Mouse (Mus musculus) kidney, embryonic 14.5 days (tissue): Measurements from ENCODE around the gene Ppm1b. TPM values are rescaled to one million over a fixed set of nuclear protein-coding genes. Genes with fewer than 3 reads are reported as not detected.
A peak's percentile ranks its signal among the peaks of the same experiment; 100 is the strongest.

Experiments
- ATAC-seq: fragments of 200-750 bp; cut with Nextera tagmentation; 2 replicates; pipeline ENCODE4 v1.8.0; 2017; ENCODE audit warnings: moderate number of reproducible peaks, mild to moderate bottlenecking, moderate TSS enrichment, moderate library complexity; ENCODE audit not compliant: low FRiP score, low TSS enrichment
- H3K27ac ChIP-seq: fragments of 300-500 bp; sonication (generic); 2 replicates; pipeline ENCODE4 v1.5.1; 2014; ENCODE audit warnings: low read depth, mild to moderate bottlenecking, low read length, moderate library complexity, mixed read lengths
- H3K27me3 ChIP-seq: fragments of 300-500 bp; sonication (generic); 2 replicates; pipeline ENCODE4 v1.6.1; 2014; ENCODE audit warnings: mild to moderate bottlenecking, low read length; ENCODE audit not compliant: control insufficient read depth, insufficient read depth
- H3K36me3 ChIP-seq: fragments of 300-500 bp; sonication (generic); 2 replicates; pipeline ENCODE4 v1.6.1; 2014; ENCODE audit warnings: low read length, mixed read lengths; ENCODE audit not compliant: control insufficient read depth, insufficient read depth
- H3K4me1 ChIP-seq: fragments of 300-500 bp; sonication (generic); 2 replicates; pipeline ENCODE4 v1.6.1; 2014; ENCODE audit warnings: low read length, mixed read lengths; ENCODE audit not compliant: control insufficient read depth, insufficient read depth
- H3K4me2 ChIP-seq: fragments of 300-500 bp; sonication (generic); replicated peaks from 2 replicates; pipeline ENCODE4 v1.6.1; 2014; ENCODE audit warnings: low read depth, mild to moderate bottlenecking, low read length
- H3K4me3 ChIP-seq: fragments of 300-500 bp; sonication (generic); 2 replicates; pipeline ENCODE4 v1.5.1; 2014; ENCODE audit warnings: mild to moderate bottlenecking, low read length
- H3K9ac ChIP-seq: fragments of 300-500 bp; sonication (generic); 2 replicates; pipeline ENCODE4 v1.6.1; 2014; ENCODE audit warnings: low read depth, mild to moderate bottlenecking, low read length, moderate library complexity
- H3K9me3 ChIP-seq: fragments of 300-500 bp; sonication (generic); 2 replicates; pipeline ENCODE4 v1.6.1; 2016; ENCODE audit warnings: low read length; ENCODE audit not compliant: control insufficient read depth
- WGBS: fragments of 180-500 bp; shearing (Covaris S2); extraction: QIAGEN DNeasy Blood & Tissue Kit; methylation state at CpG from one replicate; pipeline ENCODE4 v1.1.7; 2014; 5-methylcytosine and 5-hydroxymethylcytosine counted together
- polyA plus RNA-seq: library from polyadenylated mRNA; unstranded; fragments of >200 nt; fragmentation: Nextera tagmentation; extraction: Ambion mirVana; gene quantifications from 2 replicates; pipeline ENCODE4 v1.2.1, GENCODE M21; 2014

Ppm1b gene
- polyA plus RNA-seq, 1 experiment from 2014 or later: 79.3 TPM

DNA sequence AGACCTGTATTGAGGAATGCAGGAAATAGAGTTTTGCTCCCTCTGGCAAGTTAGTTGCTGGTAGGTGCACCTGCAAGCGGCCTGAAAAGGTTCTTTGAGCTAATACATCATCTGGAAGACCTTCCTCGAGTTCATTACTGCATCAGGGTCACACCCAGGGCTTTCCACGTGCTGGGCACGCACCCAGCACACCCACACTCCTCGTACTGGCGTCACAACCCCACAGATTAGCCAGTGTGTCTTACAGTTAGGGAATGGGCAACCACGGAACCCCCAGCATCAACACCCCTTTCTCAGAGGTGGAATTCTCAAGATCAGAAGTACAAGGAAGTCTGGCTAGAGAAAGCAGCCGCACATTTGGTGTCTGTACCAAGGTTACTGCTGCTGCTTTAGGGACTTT lies 67.7 kb downstream of the Ppm1b start:
- WGBS: 84% methylated on average over 8 of the region's 8 CpGs
- no peaks in the 10 kb centered on the region for H3K27me3 ChIP-seq

DNA sequence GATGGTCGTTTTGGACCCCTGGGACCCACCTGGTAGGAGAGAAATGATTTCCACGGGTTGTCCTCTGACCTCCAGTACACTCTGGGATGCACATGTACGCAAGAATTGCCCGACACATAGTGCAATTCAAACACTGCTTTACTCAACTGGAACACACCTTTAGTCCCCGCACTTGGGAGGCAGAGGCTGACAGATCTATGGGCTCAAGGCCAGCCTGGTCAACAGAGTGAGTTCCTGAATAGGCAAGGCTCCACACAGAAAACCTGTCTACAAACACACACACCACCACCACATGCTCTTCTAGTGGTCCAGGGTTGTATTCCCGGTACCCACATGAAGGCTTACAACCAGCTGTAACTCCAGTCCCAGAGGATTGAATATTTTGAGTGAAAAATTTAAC lies 68.6 kb downstream of the Ppm1b start:
- Histone ChIP-seq H3K27ac (no peak overlapping the region), H3K9ac (no peak overlapping the region), H3K4me2 (no peak overlapping the region), H3K36me3 (no peaks in the 10 kb centered on the region; the same call in 1 of the 2 replicates), H3K4me1 (no peaks in the 10 kb centered on the region; the same call in 1 of the 2 replicates), H3K9me3 (no peaks in the 10 kb centered on the region), H3K4me3 (no peak overlapping the region), H3K27me3 (no peaks in the 10 kb centered on the region)
- ATAC-seq: no peak
- WGBS: 93% methylated on average over 6 of the region's 6 CpGs

More for the DNA sequence above, 67.7 kb downstream of the Ppm1b start:
- Histone ChIP-seq H3K36me3 (no peaks in the 10 kb centered on the region; the same call in 1 of the 2 replicates), H3K9me3 (no peaks in the 10 kb centered on the region), H3K9ac (no peak overlapping the region), H3K4me2 (no peak overlapping the region), H3K27ac (no peak overlapping the region), H3K4me1 (no peaks in the 10 kb centered on the region; the same call in 1 of the 2 replicates), H3K4me3 (no peak overlapping the region)
- no peak for ATAC-seq

DNA sequence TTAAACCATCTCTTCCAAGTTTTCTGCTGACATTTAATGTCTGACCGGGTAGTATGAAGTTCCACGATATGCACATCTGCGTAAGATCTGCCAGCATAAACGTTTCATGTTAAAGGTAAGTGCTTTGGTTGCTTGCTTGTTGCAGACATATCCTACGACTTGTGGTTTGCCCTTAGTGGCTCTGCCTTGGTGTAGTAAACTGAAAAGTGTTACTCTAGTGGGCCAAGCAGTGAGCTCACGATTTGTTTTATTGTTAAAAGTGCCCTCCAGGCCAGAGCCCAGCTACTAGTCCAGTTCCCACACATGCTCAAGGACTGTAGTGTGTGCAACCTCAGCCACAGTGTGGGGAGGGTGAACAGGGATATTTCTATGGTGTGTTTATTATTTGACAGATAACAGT lies 69.9 kb downstream of the Ppm1b start:
- H3K9me3 ChIP-seq: no peaks in the 10 kb centered on the region
- ATAC-seq: no peak
- no peaks in the 10 kb centered on the region for H3K27me3 ChIP-seq
- H3K9ac ChIP-seq: no peak overlapping the region
- no peaks in the 10 kb centered on the region; the same call in 1 of the 2 replicates for H3K36me3 ChIP-seq
- no peak overlapping the region for H3K4me3 ChIP-seq
- H3K4me1 ChIP-seq: no peaks in the 10 kb centered on the region; the same call in 1 of the 2 replicates
- no peak overlapping the region for H3K27ac ChIP-seq
- 88% methylated on average over 6 of the region's 6 CpGs for WGBS
- no peak overlapping the region for H3K4me2 ChIP-seq

DNA sequence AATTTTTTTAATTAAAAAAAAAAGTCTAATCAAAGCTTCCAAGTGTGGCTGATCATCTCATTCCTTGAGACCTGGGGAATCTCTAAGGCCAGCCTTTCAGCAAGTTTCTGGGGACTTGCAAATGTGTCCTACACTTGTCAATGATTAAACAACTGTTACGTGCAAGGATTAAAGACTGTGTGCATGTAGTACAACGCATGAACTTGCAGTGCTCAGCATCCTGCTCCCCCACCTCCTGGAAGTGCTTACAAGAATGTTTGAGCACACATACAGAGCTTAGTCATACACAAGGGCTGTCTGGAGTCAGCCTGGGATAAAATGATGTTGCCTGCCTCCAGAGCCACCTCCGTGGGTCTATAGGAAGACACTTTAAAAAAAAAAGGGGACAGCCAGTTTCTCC lies 70.7 kb downstream of the Ppm1b start:
- H3K4me3 ChIP-seq: no peak overlapping the region
- ATAC-seq: 0 out of 2 replicates have a peak, but pooled peaks have one; percentile 4
- no peaks in the 10 kb centered on the region; the same call in 1 of the 2 replicates for H3K4me1 ChIP-seq
- H3K4me2 ChIP-seq: no peak overlapping the region
- H3K27me3 ChIP-seq: no peaks in the 10 kb centered on the region
- 73% methylated on average over 3 of the region's 3 CpGs for WGBS
- H3K36me3 ChIP-seq: no peaks in the 10 kb centered on the region; the same call in 1 of the 2 replicates
- no peak overlapping the region for H3K9ac ChIP-seq
- H3K9me3 ChIP-seq: no peaks in the 10 kb centered on the region
- H3K27ac ChIP-seq: no peak overlapping the region

DNA sequence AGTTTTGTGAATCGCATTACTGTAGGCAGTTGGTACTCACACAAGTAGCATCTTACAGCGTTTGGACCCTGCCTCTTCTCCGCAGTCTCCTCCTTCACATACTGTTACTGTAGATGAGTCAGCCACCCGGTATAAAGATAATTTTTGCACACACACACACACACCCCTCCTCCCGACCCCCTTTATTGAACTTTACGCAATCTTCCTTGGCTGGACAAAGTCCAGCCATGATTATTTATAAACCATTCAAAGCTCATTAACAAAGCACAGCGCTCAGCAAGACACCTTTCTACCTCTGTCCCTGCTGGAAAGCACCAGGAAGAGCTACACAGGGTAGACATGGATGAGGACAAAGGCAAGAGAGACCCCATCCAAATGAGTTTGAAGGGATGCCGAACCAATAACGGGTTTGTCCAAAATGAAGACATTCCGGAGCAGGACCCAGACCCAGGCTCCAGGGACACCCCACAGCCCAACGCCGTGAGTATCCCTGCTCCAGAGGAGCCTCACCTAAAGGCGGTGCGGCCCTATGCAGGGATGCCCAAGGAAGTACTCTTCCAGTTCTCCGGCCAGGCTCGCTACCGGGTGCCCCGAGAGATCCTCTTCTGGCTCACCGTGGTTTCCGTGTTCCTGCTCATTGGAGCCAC lies 71.7 kb downstream of the Ppm1b start, which contains the start of gene Slc3a1:
TSS of gene Slc3a1 (plus strand) at position 284 of the 647 bp plus-strand sequence.
- Histone ChIP-seq H3K9ac (no peak within 1 kb of the TSS), H3K4me3 (no peak within 1 kb of the TSS), H3K36me3 (no peaks in the 10 kb centered on the region; the same call in 1 of the 2 replicates), H3K4me2 (no peak within 1 kb of the TSS), H3K27ac (no peak within 1 kb of the TSS), H3K27me3 (no peaks in the 10 kb centered on the region), H3K9me3 (no peaks in the 10 kb centered on the region), H3K4me1 (no peaks in the 10 kb centered on the region; the same call in 1 of the 2 replicates)
- no peak for ATAC-seq
- WGBS: 92% methylated on average over 20 of the region's 20 CpGs

DNA sequence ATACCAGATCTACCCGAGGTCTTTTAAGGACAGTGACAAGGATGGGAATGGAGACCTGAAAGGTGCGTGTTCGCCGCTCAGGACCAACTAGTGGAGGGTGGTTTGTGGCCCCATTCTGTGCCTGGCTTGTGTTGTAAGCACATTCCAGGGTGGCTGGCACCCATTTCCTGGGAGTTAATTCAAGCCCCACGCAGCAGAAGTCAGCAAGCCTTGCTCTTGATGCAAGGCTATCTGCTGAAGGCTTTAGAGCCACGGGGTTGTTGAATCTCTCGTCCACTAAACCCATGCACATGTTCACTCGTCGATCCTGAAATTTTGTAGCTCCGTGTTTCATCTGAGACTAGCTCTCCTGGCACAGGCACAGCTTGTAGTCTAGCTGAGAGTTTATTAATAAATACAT lies 72.3 kb downstream of the Ppm1b start:
- Histone ChIP-seq H3K36me3 (no peaks in the 10 kb centered on the region; the same call in 1 of the 2 replicates), H3K9ac (no peak overlapping the region), H3K4me3 (no peak overlapping the region), H3K27me3 (no peaks in the 10 kb centered on the region), H3K27ac (no peak overlapping the region), H3K4me2 (no peak overlapping the region), H3K4me1 (no peaks in the 10 kb centered on the region; the same call in 1 of the 2 replicates), H3K9me3 (no peaks in the 10 kb centered on the region)
- ATAC-seq: no peak
- 94% methylated on average over 10 of the region's 10 CpGs for WGBS

DNA sequence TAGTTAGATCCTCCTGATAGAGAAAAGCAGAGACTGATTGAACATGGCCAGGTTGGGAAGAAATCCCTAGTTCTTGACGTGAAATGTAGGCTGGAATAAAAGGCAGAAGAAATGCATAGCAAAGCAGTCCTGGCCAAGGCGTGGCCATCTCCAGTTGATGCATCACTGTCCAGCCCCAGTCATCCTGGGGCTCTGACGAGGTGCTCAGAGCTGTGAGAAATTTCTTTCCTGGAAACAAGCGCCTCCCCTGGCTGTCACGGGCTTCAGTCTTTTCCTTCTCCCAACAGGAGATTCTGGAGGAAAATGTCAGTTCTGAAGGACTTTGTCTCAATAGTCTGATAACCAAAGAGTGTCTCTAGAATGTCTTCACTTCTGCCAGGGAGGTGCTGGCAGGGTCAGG lies 74.1 kb downstream of the Ppm1b start:
- H3K27ac ChIP-seq: no peak overlapping the region
- H3K4me2 ChIP-seq: no peak overlapping the region
- H3K9me3 ChIP-seq: no peaks in the 10 kb centered on the region
- 75% methylated on average over 5 of the region's 5 CpGs for WGBS
- no peaks in the 10 kb centered on the region for H3K4me1 ChIP-seq
- no peak overlapping the region for H3K9ac ChIP-seq
- no peak for ATAC-seq
- no peaks in the 10 kb centered on the region for H3K36me3 ChIP-seq
- H3K4me3 ChIP-seq: no peak overlapping the region
- H3K27me3 ChIP-seq: no peaks in the 10 kb centered on the region

DNA sequence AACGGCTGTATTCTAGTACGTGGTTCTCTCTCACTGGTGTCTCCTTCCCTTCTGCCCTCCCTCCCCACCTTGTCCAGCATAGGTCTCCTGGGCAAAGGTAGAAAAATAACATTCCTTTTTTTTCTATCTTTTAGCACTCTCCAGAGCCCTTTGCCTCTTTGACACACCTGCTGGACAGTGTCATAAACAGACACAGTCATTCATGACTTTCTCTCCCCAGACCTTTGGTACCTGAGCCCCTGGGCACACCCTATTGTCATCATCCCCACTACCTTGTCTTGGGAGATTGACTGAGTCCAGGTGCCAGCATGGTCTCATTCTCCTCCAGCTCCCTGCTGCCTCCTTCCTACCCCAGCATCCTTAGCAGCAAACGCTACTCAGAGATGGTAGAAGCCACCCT lies 76.5 kb downstream of the Ppm1b start:
- Histone ChIP-seq H3K27ac (no peak overlapping the region), H3K27me3 (no peaks in the 10 kb centered on the region), H3K4me3 (no peak overlapping the region), H3K4me2 (no peak overlapping the region), H3K4me1 (no peaks in the 10 kb centered on the region), H3K9ac (no peak overlapping the region), H3K9me3 (no peaks in the 10 kb centered on the region), H3K36me3 (no peaks in the 10 kb centered on the region)
- ATAC-seq: no peak
- WGBS: 88% methylated on average over 3 of the region's 3 CpGs

DNA sequence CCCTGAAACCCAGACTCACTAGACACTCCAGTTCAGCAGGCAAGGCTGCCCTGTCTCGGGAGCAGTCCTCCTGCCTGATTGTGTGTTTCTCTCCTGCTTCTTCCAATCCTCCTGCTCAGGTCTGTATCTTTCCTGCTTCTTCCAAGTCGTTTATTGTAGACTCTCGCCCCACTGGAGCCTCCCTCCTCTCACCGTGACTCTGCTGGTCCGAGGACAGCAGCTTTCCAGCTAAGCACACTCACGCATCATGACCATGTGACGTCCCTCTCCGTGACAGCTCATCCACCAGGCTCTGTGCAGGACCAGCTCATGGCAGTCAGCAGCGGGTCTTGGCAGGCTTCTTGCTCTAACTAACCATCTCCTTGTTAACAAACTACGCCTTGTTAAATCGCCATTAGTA lies 77.5 kb downstream of the Ppm1b start:
- 72% methylated on average over 11 of the region's 11 CpGs for WGBS
- ATAC-seq: peak; percentile 28; the same call in 1 of the 2 replicates

More for the DNA sequence above, 77.5 kb downstream of the Ppm1b start:
- Histone ChIP-seq H3K4me3 (no peak overlapping the region), H3K4me1 (no peaks in the 10 kb centered on the region), H3K27me3 (no peaks in the 10 kb centered on the region), H3K9me3 (no peaks in the 10 kb centered on the region), H3K27ac (no peak overlapping the region), H3K4me2 (no peak overlapping the region), H3K9ac (no peak overlapping the region), H3K36me3 (no peaks in the 10 kb centered on the region)
